Mouse (Mus musculus): ENCODE measurements around the gene Ccdc6. TPM values are rescaled to one million over a fixed set of nuclear protein-coding genes. Genes with fewer than 3 reads are reported as not detected.

Gene Ccdc6
- polyA plus RNA-seq, 1 experiment, result 61.8 TPM

DNA sequence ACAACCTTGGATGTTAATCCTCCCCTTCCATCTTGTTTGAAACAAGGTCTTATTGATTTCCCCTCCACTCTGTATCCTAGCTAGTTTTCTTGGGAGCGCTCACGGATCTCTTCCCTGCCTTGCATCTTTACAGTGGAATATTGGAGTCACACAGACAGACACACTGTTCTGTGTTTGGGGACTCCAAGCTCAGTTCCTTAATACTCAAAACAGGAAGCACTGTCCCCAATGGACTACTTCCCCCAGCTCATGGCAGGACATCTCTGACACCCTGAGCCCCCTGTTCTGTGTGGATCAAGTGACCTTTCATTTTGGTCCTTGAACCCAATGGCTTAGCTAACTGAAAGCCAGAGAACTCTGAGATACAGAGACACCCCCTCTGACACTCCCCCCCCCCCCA lies 100.7 kb downstream of the Ccdc6 start:
- no peaks in the 10 kb centered on the region for H3K27me3 ChIP-seq (ENCODE audit: control insufficient read depth, insufficient read depth, low read length, poor library complexity, severe bottlenecking)
- peaks cover 2% of the 10 kb centered on the region for H3K4me1 ChIP-seq (ENCODE audit: control insufficient read depth, insufficient read depth, low read length)
- H3K9ac ChIP-seq (ENCODE audit: low read depth, poor library complexity, severe bottlenecking), result no peak overlapping the region
- no peak overlapping the region for H3K4me3 ChIP-seq (ENCODE audit: low read depth, low read length)
- no peaks in the 10 kb centered on the region for H3K9me3 ChIP-seq (replicated peaks; ENCODE audit: control insufficient read depth, insufficient read depth, low read length, poor library complexity, severe bottlenecking)
- TF ChIP-seq EP300 (IDR thresholded peaks at IDR 0.05; ENCODE audit: insufficient read depth, low read depth, low read length), result no peak
- no peak for TF ChIP-seq POLR2A (IDR thresholded peaks at IDR 0.05; ENCODE audit: insufficient read depth, low read length)
- no peak for TF ChIP-seq CTCF (IDR thresholded peaks at IDR 0.05; ENCODE audit: low read depth, low read length)
- 0 out of 2 replicates have a peak, but pooled peaks cover 5% of the 10 kb centered on the region for H3K36me3 ChIP-seq (ENCODE audit: control insufficient read depth, insufficient read depth, low read length, poor library complexity, severe bottlenecking)
- H3K27ac ChIP-seq (ENCODE audit: insufficient read depth, low read length), result no peak overlapping the region

DNA sequence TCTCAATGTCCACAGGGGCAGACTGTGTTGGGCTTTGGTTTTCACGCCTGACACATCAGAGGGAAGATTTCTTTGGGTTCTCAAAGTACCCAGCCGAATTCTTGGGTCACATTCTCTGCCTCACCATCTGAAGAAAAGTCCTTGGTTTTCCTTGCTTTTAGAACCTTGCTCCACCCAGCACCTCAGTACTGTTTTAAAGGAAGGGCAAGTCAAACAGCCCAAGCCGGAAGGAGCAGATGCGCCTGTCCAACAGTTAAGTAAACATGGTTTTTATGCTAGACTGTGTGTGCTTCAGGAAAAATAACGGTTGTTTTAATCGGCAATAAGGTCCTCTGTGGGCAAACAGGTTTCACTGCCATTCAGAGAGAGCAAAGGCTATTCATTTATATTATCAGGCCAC lies 101.1 kb downstream of the Ccdc6 start:
- TF ChIP-seq EP300 (IDR thresholded peaks at IDR 0.05; ENCODE audit: insufficient read depth, low read depth, low read length), result no peak
- TF ChIP-seq POLR2A (IDR thresholded peaks at IDR 0.05; ENCODE audit: insufficient read depth, low read length), result no peak
- no peak for TF ChIP-seq CTCF (IDR thresholded peaks at IDR 0.05; ENCODE audit: low read depth, low read length)
- Histone ChIP-seq H3K4me3 (ENCODE audit: low read depth, low read length) (no peak overlapping the region), H3K27ac (ENCODE audit: insufficient read depth, low read length) (no peak overlapping the region)

GRCm38 (mm10) chr10:70198951-70199463 lies 102.1 kb downstream of the Ccdc6 start:
- TF ChIP-seq CTCF (IDR thresholded peaks at IDR 0.05; ENCODE audit: low read depth, low read length) (no peak), POLR2A (IDR thresholded peaks at IDR 0.05; ENCODE audit: insufficient read depth, low read length) (no peak), EP300 (IDR thresholded peaks at IDR 0.05; ENCODE audit: insufficient read depth, low read depth, low read length) (no peak)
- no peaks in the 10 kb centered on the region for H3K27me3 ChIP-seq (ENCODE audit: control insufficient read depth, insufficient read depth, low read length, poor library complexity, severe bottlenecking)
- H3K4me3 ChIP-seq (ENCODE audit: low read depth, low read length), result no peak overlapping the region
- H3K36me3 ChIP-seq (ENCODE audit: control insufficient read depth, insufficient read depth, low read length, poor library complexity, severe bottlenecking), result no peaks in the 10 kb centered on the region
- H3K9ac ChIP-seq (ENCODE audit: low read depth, poor library complexity, severe bottlenecking), result no peak overlapping the region
- peaks cover 2% of the 10 kb centered on the region for H3K4me1 ChIP-seq (ENCODE audit: control insufficient read depth, insufficient read depth, low read length)
- no peaks in the 10 kb centered on the region for H3K9me3 ChIP-seq (replicated peaks; ENCODE audit: control insufficient read depth, insufficient read depth, low read length, poor library complexity, severe bottlenecking)
- no peak overlapping the region for H3K27ac ChIP-seq (ENCODE audit: insufficient read depth, low read length)

More for the DNA sequence above, 101.1 kb downstream of the Ccdc6 start:
- H3K4me1 ChIP-seq (ENCODE audit: control insufficient read depth, insufficient read depth, low read length), result peaks cover 2% of the 10 kb centered on the region
- H3K9me3 ChIP-seq (replicated peaks; ENCODE audit: control insufficient read depth, insufficient read depth, low read length, poor library complexity, severe bottlenecking), result no peaks in the 10 kb centered on the region
- no peak overlapping the region for H3K9ac ChIP-seq (ENCODE audit: low read depth, poor library complexity, severe bottlenecking)
- 0 out of 2 replicates have a peak, but pooled peaks cover 3% of the 10 kb centered on the region for H3K36me3 ChIP-seq (ENCODE audit: control insufficient read depth, insufficient read depth, low read length, poor library complexity, severe bottlenecking)
- no peaks in the 10 kb centered on the region for H3K27me3 ChIP-seq (ENCODE audit: control insufficient read depth, insufficient read depth, low read length, poor library complexity, severe bottlenecking)

- H3K27ac ChIP-seq (ENCODE audit: insufficient read depth, low read length), result no peak overlapping the region
- no peak for TF ChIP-seq POLR2A (IDR thresholded peaks at IDR 0.05; ENCODE audit: insufficient read depth, low read length)
- TF ChIP-seq CTCF (IDR thresholded peaks at IDR 0.05; ENCODE audit: low read depth, low read length), result no peak
- TF ChIP-seq EP300 (IDR thresholded peaks at IDR 0.05; ENCODE audit: insufficient read depth, low read depth, low read length), result no peak
- no peak overlapping the region for H3K9ac ChIP-seq (ENCODE audit: low read depth, poor library complexity, severe bottlenecking)
- H3K36me3 ChIP-seq (ENCODE audit: control insufficient read depth, insufficient read depth, low read length, poor library complexity, severe bottlenecking), result no peaks in the 10 kb centered on the region
- H3K4me3 ChIP-seq (ENCODE audit: low read depth, low read length), result no peak overlapping the region
- H3K27me3 ChIP-seq (ENCODE audit: control insufficient read depth, insufficient read depth, low read length, poor library complexity, severe bottlenecking), result no peaks in the 10 kb centered on the region
- H3K4me1 ChIP-seq (ENCODE audit: control insufficient read depth, insufficient read depth, low read length), result peaks cover 2% of the 10 kb centered on the region
- H3K9me3 ChIP-seq (replicated peaks; ENCODE audit: control insufficient read depth, insufficient read depth, low read length, poor library complexity, severe bottlenecking), result no peaks in the 10 kb centered on the region
These were observed 102.7 kb downstream of the Ccdc6 start for GRCm38 (mm10) chr10:70199466-70200210.

DNA sequence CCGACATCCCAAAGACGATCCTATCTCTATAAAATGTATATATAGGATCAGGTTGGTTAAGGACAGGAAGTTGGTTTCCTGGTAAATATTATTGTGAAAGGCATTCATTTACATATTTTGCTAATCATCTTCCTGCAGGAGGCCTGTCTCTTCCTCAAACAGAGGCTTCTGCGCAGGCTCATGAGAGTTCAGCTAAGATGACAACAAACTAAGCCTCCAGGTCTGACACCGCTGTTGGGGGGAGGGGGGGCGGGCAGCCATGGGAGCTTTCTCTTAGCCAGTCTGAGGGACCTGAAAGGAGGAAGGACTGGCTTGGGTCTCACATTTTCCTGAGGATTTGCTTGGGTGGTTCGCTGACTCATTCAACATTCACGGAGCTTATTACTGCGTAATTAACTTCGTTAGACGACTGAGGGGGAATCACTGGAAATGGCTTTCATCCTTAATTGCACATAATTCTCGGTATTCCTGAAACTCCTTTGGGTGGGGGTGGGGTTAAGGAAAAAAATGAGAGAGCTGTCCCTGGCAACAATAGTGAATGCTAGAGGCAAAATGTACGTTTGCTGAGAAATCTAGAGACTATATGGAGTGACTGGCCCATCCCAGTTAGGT lies 104.1 kb downstream of the Ccdc6 start:
- TF ChIP-seq CTCF (IDR thresholded peaks at IDR 0.05; ENCODE audit: low read depth, low read length), result no peak
- TF ChIP-seq EP300 (IDR thresholded peaks at IDR 0.05; ENCODE audit: insufficient read depth, low read depth, low read length), result no peak
- no peak for TF ChIP-seq POLR2A (IDR thresholded peaks at IDR 0.05; ENCODE audit: insufficient read depth, low read length)
- Histone ChIP-seq H3K4me1 (ENCODE audit: control insufficient read depth, insufficient read depth, low read length) (peaks cover 2% of the 10 kb centered on the region), H3K36me3 (ENCODE audit: control insufficient read depth, insufficient read depth, low read length, poor library complexity, severe bottlenecking) (no peaks in the 10 kb centered on the region), H3K27me3 (ENCODE audit: control insufficient read depth, insufficient read depth, low read length, poor library complexity, severe bottlenecking) (no peaks in the 10 kb centered on the region), H3K27ac (ENCODE audit: insufficient read depth, low read length) (no peak overlapping the region), H3K4me3 (ENCODE audit: low read depth, low read length) (no peak overlapping the region), H3K9ac (ENCODE audit: low read depth, poor library complexity, severe bottlenecking) (no peak overlapping the region), H3K9me3 (replicated peaks; ENCODE audit: control insufficient read depth, insufficient read depth, low read length, poor library complexity, severe bottlenecking) (no peaks in the 10 kb centered on the region)
